Mouse (Mus musculus) erythroid progenitor cell, adult 5-6 weeks (primary cell): ENCODE data around the gene Ssu2. TPM values are rescaled to one million over a fixed set of nuclear protein-coding genes. Genes with fewer than 3 reads are reported as not detected.

Experiments
- ATAC-seq: replicated peaks from 2 replicates; pipeline ENCODE4 v1.8.0; 2016; ENCODE audit warnings: moderate number of reproducible peaks, mild to moderate bottlenecking, moderate TSS enrichment, inconsistent platforms; ENCODE audit not compliant: poor library complexity, low FRiP score, severe bottlenecking
- total RNA-seq, 2 experiments: library from RNA; stranded (forward) in 1 of 2; stranded (reverse) in 1 of 2; fragments of 150-400 nt in 1 of 2; fragments of 186-747, 209-891 nt in 1 of 2; gene quantifications; 2 replicates each; pipeline versions ENCODE4 v1.2.3 to v1.2.4; 2015 to 2017; ENCODE audit warnings: low replicate concordance in 2 of 2

The Ssu2 gene
- not detected in 2 replicates for total RNA-seq (2015; ENCODE audit: low replicate concordance)
- not detected in 2 replicates for total RNA-seq (2017; ENCODE audit: low replicate concordance)

- ATAC-seq = no peak
Measured at GRCm38 (mm10) chr6:112387947-112388346, at the start of gene Ssu2. Gene Ssu2 (minus strand): TSS chr6:112388023.

- ATAC-seq = no peak
Measured at GRCm38 (mm10) chr6:112426018-112426732, 38.4 kb upstream of the Ssu2 start.

GRCm38 (mm10) chr6:112423746-112424501 lies 36.1 kb upstream of the Ssu2 start:
- no peak for ATAC-seq

- no peak for ATAC-seq
Measured at GRCm38 (mm10) chr6:112420883-112421282, 33.1 kb upstream of the Ssu2 start.

GRCm38 (mm10) chr6:112419333-112419732 lies 31.5 kb upstream of the Ssu2 start:
- no peak for ATAC-seq

GRCm38 (mm10) chr6:112404111-112404510 lies 16.3 kb upstream of the Ssu2 start:
- no peak for ATAC-seq

GRCm38 (mm10) chr6:112401953-112402683 lies 14.3 kb upstream of the Ssu2 start:
- no peak for ATAC-seq

GRCm38 (mm10) chr6:112397351-112397750 lies 9.5 kb upstream of the Ssu2 start:
- no peak for ATAC-seq

GRCm38 (mm10) chr6:112396352-112396751 lies 8.5 kb upstream of the Ssu2 start:
- ATAC-seq = no peak

GRCm38 (mm10) chr6:112388385-112388784 lies 562 bp upstream of the Ssu2 start:
- no peak for ATAC-seq

- no peak for ATAC-seq
Measured at GRCm38 (mm10) chr6:112386260-112386659, 1.6 kb downstream of the Ssu2 start.

GRCm38 (mm10) chr6:112382990-112383685 lies 4.7 kb downstream of the Ssu2 start:
- ATAC-seq = no peak

GRCm38 (mm10) chr6:112379054-112379453 lies 8.8 kb downstream of the Ssu2 start:
- ATAC-seq = no peak

- no peak for ATAC-seq
Measured at GRCm38 (mm10) chr6:112375661-112376392, 12.0 kb downstream of the Ssu2 start.

GRCm38 (mm10) chr6:112373886-112374585 lies 13.8 kb downstream of the Ssu2 start:
- ATAC-seq = no peak

GRCm38 (mm10) chr6:112365294-112365693 lies 22.5 kb downstream of the Ssu2 start:
- no peak for ATAC-seq

- no peak for ATAC-seq
Measured at GRCm38 (mm10) chr6:112364581-112364980, 23.2 kb downstream of the Ssu2 start.

GRCm38 (mm10) chr6:112362349-112362958 lies 25.4 kb downstream of the Ssu2 start:
- no peak for ATAC-seq
